Mouse (Mus musculus): ENCODE results near the gene Git2.
A peak's percentile ranks its signal among the peaks of the same experiment; 100 is the strongest.

Git2 gene

GRCm38 (mm10) chr5:114796299-114797012 lies 21.1 kb upstream of the Git2 start:
- no peak for DNase-seq

DNA sequence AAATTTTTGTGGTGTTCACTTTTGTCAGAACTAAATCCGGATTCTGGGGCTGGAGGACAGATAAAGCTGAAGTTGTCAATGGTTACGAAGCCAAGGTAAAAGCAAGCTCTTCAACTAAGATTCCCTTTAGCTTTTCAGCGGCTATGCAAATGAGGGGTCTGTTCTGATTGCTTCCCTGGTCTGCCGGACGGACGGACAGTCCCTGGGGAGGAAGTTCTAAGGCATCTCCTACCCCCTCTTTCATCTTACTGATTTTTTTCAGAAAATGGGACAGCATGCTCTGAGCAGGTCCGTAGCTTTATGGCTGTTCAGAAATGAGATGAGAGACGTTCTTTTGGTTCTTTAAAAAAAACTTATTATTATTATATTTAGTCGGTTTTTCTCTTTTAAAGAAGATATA lies 20.3 kb upstream of the Git2 start:
- DNase-seq: no peak

DNA sequence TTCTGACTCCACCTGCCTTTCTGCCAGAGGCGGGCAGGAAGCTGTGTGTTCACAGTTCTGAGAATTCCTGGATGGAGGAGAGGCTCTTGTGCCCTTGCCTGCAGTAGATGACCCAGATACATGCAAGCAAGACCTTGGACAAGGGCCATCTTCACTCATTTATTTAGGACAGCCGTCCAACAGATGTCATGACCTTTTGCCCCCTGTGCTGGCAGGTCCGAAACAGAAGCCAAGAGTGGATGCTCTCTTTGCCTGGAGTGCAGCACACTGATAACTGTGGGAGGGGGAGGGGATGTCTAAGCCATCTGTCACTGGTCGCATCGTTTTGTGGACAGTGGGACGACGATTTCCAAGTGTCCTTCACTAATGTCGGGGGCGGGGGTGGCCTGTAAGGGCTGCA lies 19.9 kb upstream of the Git2 start:
- DNase-seq: no peak

DNA sequence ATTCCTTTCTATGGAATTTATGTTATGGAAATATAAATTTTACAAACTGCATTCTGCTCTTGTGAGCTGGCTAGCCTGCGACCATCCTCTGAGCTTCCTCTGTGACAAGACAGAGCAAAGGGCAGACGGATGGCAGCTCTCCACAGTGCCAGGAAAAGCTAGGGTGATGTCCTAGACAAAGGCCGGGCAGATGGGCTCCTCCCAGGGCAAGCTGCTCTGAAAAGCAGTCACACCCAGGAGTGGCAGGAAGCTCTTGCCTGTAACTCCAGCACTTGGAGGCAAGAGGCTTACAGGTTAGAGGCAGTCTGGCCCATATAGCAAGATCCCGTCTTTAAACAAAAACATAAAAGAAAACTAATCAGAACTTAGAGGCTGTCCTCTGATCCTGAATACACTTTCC lies 19.3 kb upstream of the Git2 start:
- no peak for DNase-seq

DNA sequence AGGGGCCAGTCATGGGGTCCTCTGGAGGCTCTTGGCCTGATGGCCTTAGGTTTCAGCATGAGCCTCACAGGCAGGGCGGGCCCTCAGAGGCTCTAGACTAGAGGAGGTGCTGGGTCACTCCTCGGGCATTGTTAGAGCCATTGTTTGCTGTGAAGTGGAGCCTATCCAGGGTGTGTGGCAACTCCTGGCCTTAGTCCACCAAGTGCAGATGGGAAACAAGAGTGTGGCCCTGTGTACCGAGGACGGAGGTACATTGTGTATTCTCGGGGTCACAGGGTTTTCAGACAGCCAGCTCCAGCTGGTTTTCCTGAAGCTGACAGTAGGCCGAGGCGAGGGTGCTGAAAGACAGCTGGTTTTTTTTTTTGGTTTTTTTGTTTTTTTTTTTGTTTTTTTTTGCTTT lies 18.0 kb upstream of the Git2 start:
- no peak for DNase-seq

GRCm38 (mm10) chr5:114785196-114785595 lies 9.9 kb upstream of the Git2 start:
- no peak for DNase-seq

DNA sequence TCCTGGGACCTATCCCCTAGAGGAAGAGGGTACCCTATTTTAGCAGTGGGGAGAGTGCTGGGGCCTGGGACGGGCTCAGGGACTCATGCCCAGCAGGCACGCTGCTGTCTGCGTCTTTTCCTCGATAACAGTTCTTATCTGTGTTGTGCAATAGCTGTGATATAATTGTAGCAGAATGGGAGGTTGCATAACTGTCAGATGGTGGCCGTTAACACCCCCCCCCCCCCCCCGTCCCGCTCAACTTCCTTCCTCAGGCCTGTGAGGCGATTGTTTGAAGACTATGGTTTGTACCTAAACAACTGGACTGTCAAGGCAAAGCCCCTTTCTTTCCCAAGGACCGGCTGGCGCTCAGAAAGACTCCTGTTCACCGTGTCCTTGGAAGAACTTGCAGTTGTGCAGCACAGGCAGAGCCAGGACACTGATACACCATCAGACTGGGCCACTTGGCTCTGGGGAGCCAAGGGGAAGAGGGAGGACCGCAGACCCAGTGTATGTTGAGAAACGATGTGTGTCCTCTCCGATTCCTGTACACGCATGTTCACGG lies 9.4 kb upstream of the Git2 start:
- DNase-seq: no peak

- no peak for DNase-seq
These were observed 8.3 kb upstream of the Git2 start for GRCm38 (mm10) chr5:114783405-114784163.

DNA sequence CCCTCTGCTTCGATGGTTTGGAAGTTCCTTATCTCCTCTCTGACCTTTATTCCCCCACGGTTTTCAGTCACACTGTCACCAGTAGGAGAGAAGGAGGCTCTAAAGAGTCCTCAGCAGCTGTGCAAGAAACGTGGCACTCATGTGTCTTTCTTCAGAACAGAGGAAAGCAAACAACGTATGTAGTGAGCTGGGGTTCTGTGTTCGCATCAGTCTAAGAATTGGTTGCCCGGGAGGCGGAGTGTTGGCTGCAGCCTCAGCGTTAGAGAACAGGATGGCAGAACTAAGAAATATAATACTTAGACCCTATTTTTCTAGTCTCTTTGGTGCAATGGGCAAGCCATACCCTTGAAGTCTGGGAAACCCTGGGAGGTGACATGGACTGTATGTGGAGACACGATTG lies 7.7 kb upstream of the Git2 start:
- DNase-seq: no peak

- DNase-seq: no peak
These were observed 5.6 kb upstream of the Git2 start for GRCm38 (mm10) chr5:114780912-114781311.

DNA sequence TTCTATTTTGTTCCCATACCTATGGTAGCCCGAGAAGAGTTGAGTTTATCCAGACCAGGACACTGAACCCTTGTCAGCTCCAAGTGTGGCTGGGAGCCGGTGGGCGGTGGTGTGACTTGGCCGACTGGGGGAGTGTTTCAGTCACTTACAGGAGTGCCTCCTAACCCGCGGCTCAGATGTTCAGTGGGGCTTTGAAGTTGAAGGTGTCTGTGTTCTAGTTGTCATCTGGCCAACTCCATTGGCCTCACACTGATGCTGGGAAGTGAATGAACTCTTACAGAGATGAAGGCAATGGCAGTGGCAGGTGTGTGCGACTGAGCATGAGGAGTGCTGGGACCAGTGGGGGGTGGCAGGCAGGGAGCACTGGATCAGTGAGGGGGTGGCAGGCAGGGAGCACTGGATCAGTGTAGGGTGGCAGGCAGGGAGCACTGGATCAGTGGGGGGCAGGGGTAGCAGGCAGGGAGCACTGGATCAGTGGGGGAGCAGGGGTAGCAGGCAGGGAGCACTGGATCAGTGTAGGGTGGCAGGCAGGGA lies 4.7 kb upstream of the Git2 start:
- DNase-seq: no peak

DNA sequence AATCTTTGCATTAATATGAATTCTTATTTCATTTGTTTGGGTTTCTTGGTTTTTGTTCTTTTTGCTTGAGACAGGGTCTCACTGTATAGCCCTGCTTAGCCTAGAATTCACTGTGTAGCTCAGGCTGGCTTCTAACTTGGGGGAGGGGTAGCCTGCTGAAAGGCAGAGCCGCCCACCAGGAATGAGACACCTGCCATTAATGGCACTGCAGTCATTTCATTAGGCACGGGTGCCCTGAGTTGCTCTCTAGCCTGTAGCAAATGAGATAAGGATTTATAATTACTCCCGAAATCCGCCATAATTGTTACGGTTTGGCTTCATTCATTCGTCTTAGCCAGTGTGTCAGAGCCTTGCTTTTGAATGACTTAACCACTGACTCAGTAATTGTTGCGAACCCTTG lies 857 bp upstream of the Git2 start:
- DNase-seq: no peak

GRCm38 (mm10) chr5:114774403-114775051 lies 790 bp downstream of the Git2 start, which contains the start of gene Ankrd13a:
Gene Ankrd13a (plus strand): TSS chr5:114774677.
- DNase-seq: peak; percentile 80 to 81

DNA sequence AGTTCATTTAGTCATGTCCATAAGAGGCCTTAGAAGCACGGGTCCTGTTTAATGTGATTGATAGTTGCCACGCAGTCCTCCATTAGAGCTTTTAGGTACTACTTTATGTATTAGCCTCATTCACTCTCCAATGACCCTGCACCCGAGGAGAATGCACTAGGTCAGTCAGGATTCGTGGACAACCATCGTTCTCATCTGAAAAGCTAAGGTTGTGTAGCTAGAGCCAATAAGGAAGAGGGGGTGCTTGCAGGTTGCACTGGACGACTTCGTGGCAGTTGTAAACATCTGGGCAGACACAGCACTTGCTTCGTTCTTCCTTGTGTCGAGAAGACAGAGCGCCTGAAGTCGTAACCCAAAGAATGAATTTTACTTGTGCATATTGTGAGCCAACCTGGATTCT lies 1.5 kb downstream of the Git2 start:
- DNase-seq: peak in 1 of 2 experiments; percentile 48

- DNase-seq: peak; percentile 97
These were observed 2.1 kb downstream of the Git2 start for GRCm38 (mm10) chr5:114773211-114773710.

GRCm38 (mm10) chr5:114772456-114773203 lies 2.7 kb downstream of the Git2 start:
- peak; percentile 71 to 77 for DNase-seq

DNA sequence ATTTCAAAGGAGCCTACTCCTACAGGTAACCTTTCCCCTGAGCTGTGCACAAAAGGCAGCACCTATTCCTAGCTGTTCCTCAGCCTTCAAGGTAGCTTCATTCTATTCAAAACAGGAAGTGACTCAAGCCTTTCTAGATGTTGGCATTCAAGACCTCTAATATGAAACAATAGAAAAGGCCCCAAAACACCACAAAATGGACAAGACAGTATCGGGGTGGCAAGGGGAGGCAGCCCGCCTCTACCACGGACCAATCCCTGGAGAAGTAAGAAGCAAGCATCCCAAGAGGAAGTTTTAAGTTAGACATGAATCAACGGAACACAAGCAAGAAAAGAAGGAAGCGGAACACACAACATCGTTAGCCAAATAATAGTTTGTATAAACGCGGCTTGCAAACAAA lies 3.5 kb downstream of the Git2 start:
- no peak for DNase-seq

DNA sequence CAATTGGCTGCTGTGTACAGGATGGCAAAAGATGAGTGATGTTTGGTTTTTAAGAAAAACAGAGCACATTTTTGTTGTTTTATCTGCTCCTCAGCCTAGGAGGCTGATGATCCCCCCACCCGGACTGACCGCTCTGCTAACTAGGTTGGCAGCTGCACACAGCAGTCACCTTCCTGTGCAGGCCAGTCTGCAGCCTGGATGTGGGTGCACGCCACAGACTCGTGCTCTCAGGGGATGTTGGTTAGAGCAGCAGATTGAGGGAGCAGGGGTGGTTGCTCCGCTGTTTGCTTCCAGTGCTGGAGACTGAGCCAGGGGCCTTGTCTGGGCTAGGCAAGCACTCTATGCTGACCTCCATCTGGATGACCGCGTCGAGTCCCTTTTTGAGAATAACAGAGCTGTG lies 5.5 kb downstream of the Git2 start:
- DNase-seq: no peak

GRCm38 (mm10) chr5:114767185-114767584 lies 8.1 kb downstream of the Git2 start:
- DNase-seq: no peak

GRCm38 (mm10) chr5:114766686-114767085 lies 8.6 kb downstream of the Git2 start:
- DNase-seq: no peak

- DNase-seq: no peak
These were observed 10.2 kb downstream of the Git2 start for GRCm38 (mm10) chr5:114764812-114765735.

Measured in spleen, adult 18-20 months (tissue).